Comparison of ENCODE assay signal across 30 mouse cellular contexts in genomic region chr16:34668341-34668740, GRCm38 (mm10). TPM values are rescaled to one million over a fixed set of nuclear protein-coding genes. Genes with fewer than 3 reads are reported as not detected.
"Had no signal": no experiment of that assay in that cellular context is flagged by ENCODE, and none has a peak within 500 bp of the region (broad histone marks: within the 10 kb centered on the region; RNA-seq: fewer than 3 reads in every experiment).

No protein-coding gene starts in this region.

- H3K27ac ChIP-seq: heart, adult 2 months; heart, embryonic 13.5 days; heart, embryonic 15.5 days; hindbrain, embryonic 13.5 days; hindbrain, embryonic 15.5 days; kidney, embryonic 15.5 days; kidney, postnatal 0 days; limb, embryonic 12.5 days; liver, embryonic 12.5 days; liver, embryonic 14.5 days had no signal

- H3K4me3 ChIP-seq: heart, adult 2 months; heart, embryonic 13.5 days; heart, embryonic 15.5 days; hindbrain, embryonic 13.5 days; hindbrain, embryonic 15.5 days; kidney, embryonic 15.5 days; limb, embryonic 12.5 days; liver, embryonic 12.5 days had no signal

- H3K36me3 ChIP-seq: heart, embryonic 13.5 days; heart, embryonic 15.5 days; hindbrain, embryonic 13.5 days; hindbrain, embryonic 15.5 days; kidney, embryonic 15.5 days; limb, embryonic 12.5 days; liver, embryonic 12.5 days had no signal

- H3K9ac ChIP-seq: heart, embryonic 15.5 days; hindbrain, embryonic 13.5 days; hindbrain, embryonic 15.5 days; kidney, embryonic 15.5 days; limb, embryonic 12.5 days; liver, embryonic 12.5 days; liver, embryonic 14.5 days had no signal

- DNase-seq: gastrocnemius, postnatal 14 days; gastrocnemius, postnatal 36 days; heart, adult 11 months; heart, adult 2 months; heart, postnatal 14 days; heart, postnatal 36 days; kidney, adult 11 months; kidney, adult 2 months; kidney, adult 9 months; kidney, postnatal 14 days; kidney, postnatal 36 days; layer of hippocampus, adult 9-11 months; layer of hippocampus, postnatal 36 days; left cerebral cortex, postnatal 4 days had no signal

- H3K4me2 ChIP-seq: heart, embryonic 15.5 days; hindbrain, embryonic 13.5 days; kidney, embryonic 15.5 days; limb, embryonic 12.5 days had no signal

- H3K9me3 ChIP-seq: heart, embryonic 13.5 days; heart, embryonic 15.5 days; hindbrain, embryonic 13.5 days; hindbrain, embryonic 15.5 days; kidney, embryonic 15.5 days; limb, embryonic 12.5 days; liver, embryonic 12.5 days had no signal

- ATAC-seq: liver, embryonic 12.5 days had no signal

RNA-seq across cellular contexts. Expression of gene Ropn1, which starts 18.6 kb away (rescaled TPM):
- polyA plus RNA-seq: hindbrain, embryonic 11.5 days; hindbrain, embryonic 13.5 days; hindbrain, embryonic 15.5 days; intestine, embryonic 14.5 days; intestine, embryonic 16.5 days; kidney, embryonic 15.5 days; kidney, postnatal 0 days; large intestine, adult 2 months; limb, embryonic 14.5 days; liver, adult 2 months; liver, embryonic 12.5 days; liver, embryonic 14.5 days; liver, embryonic 16.5 days had no signal
